Mouse (Mus musculus) cerebellum, adult 8-10 months (tissue): ENCODE results near the gene Rpl38.

Source experiments
- DNase-seq: peaks from one replicate; pipeline ENCODE4 v3.0.0; 2022

The Rpl38 gene

DNA sequence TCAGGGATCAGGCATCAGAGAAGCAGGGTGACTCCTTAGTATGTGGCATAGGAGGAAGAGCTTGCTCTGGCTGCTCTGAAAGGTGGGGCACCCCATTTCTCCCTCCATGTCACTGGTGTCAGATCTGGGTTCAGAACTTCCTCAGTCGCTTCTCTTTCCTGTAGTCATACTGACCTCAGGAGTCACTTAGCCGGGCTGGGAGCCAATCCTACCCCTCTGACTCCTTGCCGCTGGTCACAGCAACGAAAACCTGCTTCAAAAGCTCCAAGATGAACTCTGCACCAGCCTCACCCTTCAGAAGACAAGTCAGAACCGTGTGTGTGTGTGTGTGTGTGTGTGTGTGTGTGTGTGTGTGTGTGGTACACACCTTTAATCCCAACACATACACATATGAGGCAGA is 38.0 kb downstream of the Rpl38 start:
- DNase-seq = no peak

DNA sequence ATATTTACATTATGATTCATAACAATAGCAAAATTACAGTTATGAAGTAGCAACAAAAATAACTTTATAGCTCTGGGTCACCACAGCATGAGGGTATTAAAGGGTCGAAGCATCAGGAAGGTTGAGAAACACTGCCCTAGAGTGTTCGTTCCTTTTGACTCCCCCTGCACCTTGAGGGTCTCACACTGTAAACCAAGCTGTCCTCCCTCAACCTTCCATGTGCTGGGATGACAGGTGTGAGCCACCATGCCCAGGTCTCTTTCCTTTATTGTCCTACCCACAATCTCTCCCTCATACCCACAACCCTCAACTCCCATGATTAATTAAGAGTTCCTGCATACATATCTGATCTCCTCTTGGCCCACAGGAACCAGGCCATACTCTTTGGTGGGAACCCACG is 43.1 kb downstream of the Rpl38 start:
- DNase-seq = no peak

DNA sequence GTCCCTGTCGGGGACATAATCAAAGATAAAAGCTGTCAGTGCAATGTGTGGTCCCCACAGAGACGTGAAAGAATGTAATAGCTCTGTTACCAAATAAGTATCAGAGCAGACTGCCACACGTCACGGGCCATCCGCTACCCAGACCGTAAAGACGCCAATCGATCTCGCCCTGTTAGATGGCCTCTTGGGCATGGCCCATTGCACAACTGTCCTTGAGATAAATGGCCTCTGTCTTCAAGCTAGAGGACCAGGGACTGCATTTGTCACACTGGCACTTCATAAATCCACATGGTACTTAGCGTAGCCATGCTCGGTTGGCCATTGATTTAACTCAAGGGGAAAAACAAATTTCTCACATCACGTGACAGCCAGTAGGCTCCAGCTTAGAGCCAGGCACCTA is 43.5 kb downstream of the Rpl38 start:
- DNase-seq = no peak

DNA sequence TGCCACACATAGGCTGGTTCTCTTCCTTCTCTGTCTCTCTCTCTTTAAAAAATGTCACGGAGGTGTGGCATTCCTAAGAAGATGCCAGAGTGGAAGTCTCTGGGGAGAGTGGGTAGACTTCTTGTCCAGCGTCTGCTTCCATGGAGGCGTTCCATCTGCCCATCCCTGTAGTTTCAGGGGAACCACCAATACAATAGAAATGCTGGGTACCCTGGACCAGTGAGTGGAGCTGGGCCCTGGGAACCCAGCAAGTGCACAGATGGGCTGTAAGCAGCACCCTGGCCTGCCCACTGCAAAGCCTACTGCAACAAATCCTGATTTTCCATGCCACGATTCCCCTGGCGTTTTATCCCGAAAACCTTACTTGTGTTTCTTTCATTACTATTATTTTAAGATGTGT is 46.2 kb downstream of the Rpl38 start:
- no peak for DNase-seq

DNA sequence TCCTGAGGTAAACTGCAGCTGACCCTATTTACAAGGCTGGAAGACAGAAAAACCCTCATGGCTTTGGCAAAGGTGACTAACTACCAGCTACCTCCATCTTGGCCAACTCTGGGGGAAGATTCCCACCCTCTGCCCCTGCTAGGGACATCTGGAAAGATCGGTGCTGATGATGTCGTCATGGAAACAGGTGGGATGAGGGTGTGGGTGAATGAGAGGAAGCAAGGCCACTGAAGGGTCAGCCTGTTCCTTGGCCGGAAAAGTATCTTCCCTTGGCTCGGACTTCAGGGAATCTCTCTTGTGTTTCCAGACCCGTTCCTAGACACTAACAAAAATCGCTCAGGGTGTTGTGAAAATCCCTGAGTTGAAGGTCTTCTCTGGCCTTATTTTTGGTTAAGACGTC is 47.2 kb downstream of the Rpl38 start:
- no peak for DNase-seq

DNA sequence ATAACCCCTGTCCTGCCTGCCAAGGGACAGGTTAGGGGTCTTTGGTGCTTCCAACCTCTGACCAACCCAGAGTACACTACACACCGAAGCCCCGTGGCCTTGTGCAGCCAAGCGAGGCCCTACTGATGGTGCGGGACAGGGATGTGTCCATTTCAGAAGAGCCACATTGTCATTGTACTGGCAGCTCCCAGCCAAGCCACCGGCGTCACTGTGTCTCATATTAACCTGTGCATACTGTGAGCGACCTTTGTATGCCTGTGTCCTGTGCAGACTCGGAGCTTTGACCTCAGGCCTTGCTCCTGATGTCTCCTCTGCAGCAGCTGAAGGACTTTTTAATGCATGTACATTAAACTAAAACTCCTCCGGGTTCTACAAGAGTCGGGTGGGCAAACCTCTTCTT is 52.2 kb downstream of the Rpl38 start:
- no peak for DNase-seq
